Mouse (Mus musculus): ENCODE data around the gene Cacna1h.

Cacna1h gene

DNA sequence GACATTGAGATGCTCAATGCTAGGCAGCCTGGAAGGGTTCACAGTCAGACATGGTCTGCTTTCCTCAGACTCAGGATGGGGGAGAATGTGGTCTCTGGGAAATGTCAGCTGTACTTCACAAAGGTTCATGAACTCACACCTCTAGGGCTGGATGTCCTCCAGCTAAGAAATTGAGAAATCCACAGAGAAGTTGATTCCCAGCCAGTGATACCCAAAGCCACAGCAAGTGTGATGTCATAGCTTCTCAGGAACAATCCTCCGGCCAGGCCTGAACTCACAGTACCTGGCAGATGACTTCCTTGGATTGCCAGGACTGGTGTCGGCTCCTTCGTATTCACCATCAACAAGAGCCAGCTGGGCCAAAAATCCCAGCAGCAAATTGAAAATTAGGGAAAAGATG, 12.3 kb upstream of the Cacna1h start:
- DNase-seq (ENCODE audit: low read depth, low spot score), result no peak

- no peak for DNase-seq (ENCODE audit: low read depth, low spot score)
Observed at GRCm38 (mm10) chr17:25445074-25445473, 11.5 kb upstream of the Cacna1h start.

- no peak for DNase-seq (ENCODE audit: low read depth, low spot score)
Observed at GRCm38 (mm10) chr17:25442889-25443288, 9.3 kb upstream of the Cacna1h start.

DNA sequence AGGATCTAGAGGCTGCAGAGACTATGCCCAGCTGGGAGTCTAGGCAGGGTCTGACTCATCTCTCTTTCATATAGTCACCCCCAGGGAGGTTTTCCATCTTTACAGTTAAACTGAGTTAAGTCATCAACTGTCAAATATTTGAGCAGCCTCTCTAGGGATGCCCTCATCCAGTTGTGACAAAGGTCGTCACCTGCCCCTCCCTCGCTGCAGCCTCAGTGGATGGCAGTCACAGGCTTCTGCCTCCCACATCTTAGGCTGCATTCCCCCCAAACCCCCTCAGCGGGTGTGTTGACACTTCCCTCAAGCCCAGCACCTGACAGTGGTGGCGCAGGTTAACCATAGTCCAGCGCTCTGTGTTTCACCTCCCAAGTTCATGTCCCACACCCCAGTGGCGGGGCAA, 7.8 kb upstream of the Cacna1h start:
- no peak for DNase-seq (ENCODE audit: low read depth, low spot score)

- DNase-seq (ENCODE audit: low read depth, low spot score), result no peak
Observed at GRCm38 (mm10) chr17:25433223-25433616, 363 bp downstream of the Cacna1h start.

GRCm38 (mm10) chr17:25432433-25433181, 976 bp downstream of the Cacna1h start:
- no peak for DNase-seq (ENCODE audit: low read depth, low spot score)

DNA sequence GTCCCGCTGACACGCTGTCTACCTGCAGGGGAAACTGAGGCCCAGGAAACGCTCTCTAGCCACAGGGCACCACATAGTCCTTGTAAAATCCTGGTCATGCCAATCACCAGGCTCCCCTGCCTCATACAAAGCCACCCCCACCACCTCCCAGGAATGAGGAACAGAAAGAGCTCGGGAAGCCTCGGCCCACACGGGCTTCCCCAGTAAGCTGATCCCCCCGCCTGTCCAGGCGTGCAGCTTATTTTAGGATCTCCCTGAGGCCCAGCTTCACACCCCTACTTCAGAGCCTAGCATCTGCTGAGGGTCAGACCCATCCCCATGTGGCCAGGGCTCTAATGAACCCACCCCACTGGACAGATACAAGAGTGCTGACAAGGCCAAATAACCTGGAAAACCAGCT, 3.0 kb downstream of the Cacna1h start:
- no peak for DNase-seq (ENCODE audit: low read depth, low spot score)

DNA sequence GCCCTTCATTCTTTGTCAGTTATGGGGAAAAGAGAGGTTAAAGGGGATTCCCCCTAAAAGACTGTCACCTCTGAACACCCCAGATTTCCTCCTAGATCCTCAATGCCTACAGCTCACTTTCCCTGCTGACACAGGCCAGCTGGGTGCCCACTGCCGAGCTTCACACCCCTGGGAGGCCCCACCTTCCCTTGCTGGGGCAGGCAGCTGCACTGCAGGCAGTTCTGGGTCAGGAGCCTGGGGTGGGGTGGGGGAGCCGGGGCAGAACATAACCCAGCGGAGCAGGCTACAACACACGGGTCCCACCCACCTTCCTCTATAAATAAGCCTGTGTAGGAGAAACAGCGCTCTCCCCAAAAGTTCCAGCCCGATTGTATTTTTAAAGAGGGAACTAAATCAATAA, 3.7 kb downstream of the Cacna1h start:
- DNase-seq (ENCODE audit: low read depth, low spot score), result no peak

GRCm38 (mm10) chr17:25429240-25429639, 4.3 kb downstream of the Cacna1h start:
- DNase-seq (ENCODE audit: low read depth, low spot score), result no peak

- DNase-seq (ENCODE audit: low read depth, low spot score), result no peak
Observed at GRCm38 (mm10) chr17:25427441-25427840, 6.1 kb downstream of the Cacna1h start.

DNA sequence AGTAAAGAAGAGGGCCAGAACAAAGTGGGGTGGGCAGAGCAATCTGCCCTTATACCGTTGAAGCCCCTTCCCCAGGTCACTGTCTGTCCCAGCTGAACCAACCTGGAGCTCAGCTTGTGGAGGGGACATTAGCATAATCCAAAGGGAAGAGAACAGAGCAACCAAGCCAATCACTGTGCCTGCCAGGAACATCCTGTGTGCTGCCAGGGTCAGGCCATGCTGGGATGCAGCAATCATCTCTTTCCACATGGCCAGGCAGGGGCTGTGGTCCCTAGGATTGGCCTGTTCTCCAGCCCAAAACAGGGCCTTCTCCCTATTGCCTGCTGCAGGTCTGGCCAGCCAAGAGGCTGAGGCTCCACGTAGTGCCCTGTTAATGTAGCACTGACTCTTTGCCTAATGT, 7.6 kb downstream of the Cacna1h start:
- no peak for DNase-seq (ENCODE audit: low read depth, low spot score)

- DNase-seq (ENCODE audit: low read depth, low spot score), result no peak
Observed at GRCm38 (mm10) chr17:25424526-25425080, 9.0 kb downstream of the Cacna1h start.

- DNase-seq (ENCODE audit: low read depth, low spot score), result no peak
Observed at GRCm38 (mm10) chr17:25420998-25421397, 12.6 kb downstream of the Cacna1h start.

DNA sequence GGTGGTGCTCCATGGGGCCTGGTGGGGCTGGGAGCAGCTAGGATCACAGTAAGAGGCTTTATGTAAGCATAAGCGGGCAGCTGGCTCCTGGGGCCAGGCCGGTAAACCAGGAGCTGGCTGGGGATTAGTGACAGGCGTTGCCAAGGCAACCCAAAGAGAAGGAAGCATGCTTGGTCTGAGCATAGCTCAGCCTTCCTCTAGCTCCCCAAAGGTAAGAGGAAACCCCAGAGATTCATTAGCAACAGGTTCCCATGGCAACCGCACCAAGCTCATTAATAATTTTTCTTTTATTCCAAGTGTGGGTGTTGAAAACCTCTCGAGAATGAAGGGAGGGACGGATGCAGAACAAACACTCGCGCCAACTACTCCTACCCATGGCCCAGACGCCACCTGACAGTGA, 14.7 kb downstream of the Cacna1h start:
- DNase-seq (ENCODE audit: low read depth, low spot score), result no peak

GRCm38 (mm10) chr17:25417990-25418389, 15.6 kb downstream of the Cacna1h start:
- no peak for DNase-seq (ENCODE audit: low read depth, low spot score)

DNA sequence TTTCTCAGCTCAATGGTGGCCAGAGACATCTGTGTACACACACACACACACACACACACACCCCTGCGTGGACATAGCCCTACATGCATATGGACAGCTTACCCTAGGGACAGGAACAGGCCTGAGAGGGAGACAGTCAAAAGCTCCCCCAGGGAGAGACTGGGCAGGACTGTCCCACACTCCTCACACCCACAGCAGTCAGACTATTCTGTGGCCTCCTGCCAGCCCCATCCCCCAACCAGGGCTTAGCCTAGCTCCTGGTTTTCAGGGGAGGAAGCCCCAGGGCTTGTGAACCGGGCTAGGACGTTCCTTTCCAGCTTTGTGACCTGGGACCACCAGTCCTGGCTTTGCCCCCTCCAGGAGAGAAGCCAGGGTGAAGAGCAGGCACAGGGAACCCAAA, 17.4 kb downstream of the Cacna1h start:
- no peak for DNase-seq (ENCODE audit: low read depth, low spot score)

DNA sequence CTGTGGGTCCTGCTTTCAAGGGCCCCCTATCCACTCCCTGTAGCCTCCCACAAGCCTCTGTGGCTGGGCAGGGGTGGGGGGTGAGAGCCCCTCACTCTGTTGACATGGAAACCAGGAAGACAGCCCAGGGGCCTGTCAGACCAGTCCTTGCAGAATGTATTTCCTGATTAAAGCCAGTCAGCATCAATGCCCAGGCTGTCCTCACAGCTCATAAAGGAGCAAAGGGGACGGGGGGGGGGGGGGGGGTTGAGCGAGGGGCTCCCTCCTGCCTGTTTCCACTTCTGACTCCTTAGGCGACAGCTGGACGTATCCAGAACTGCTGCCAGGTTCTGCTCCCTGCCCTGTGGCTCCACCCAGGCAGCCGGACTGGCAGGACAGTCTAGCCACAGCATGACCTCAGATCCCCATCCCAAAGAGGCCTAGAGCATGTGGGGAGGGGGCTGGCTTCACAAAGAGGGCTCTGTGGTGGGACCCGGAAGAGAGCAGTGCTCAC, 18.1 kb downstream of the Cacna1h start:
- DNase-seq (ENCODE audit: low read depth, low spot score), result no peak

GRCm38 (mm10) chr17:25414917-25415316, 18.7 kb downstream of the Cacna1h start:
- no peak for DNase-seq (ENCODE audit: low read depth, low spot score)

- no peak for DNase-seq (ENCODE audit: low read depth, low spot score)
Observed at GRCm38 (mm10) chr17:25414209-25414608, 19.4 kb downstream of the Cacna1h start.

GRCm38 (mm10) chr17:25411251-25411650, 22.3 kb downstream of the Cacna1h start:
- no peak for DNase-seq (ENCODE audit: low read depth, low spot score)

DNA sequence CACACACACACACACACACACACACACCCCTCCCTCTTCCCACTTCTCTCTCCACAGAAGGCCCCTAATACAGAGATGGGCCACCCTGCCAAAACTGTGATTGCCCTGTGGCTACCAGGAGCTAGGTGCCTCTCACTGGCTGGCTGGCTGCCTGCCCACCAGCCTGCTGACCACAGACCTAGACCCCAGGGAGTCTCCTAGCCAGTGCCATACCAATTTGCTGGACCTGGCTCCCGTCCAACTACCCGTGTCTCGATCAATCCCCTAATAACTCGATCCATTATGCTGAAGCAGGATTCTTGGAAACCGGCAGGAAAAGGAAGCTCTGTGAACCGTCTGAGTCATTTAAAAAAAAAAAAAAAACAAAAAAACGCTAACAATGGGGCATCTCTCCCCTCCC, 22.8 kb downstream of the Cacna1h start:
- no peak for DNase-seq (ENCODE audit: low read depth, low spot score)

DNA sequence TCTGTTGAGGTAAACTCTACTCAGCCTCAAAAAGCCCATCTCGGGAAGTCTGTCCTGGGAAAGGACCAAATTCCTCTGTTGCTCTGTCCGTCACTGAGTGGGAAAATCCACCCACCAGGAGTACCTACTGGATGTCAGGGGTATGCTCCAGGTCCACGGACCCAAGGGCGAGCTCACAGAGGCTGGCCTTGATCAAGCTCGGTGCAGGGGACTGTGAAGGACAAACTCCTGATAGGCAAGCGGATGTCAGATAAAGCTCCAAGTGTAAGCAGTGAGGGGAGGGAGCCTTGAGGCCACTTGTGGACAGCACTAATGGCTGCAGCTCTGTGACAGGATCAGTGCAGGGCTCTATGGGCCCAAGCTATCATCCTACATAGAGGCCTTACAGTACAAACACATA, 23.4 kb downstream of the Cacna1h start:
- DNase-seq (ENCODE audit: low read depth, low spot score), result no peak

- DNase-seq (ENCODE audit: low read depth, low spot score), result no peak
Observed at GRCm38 (mm10) chr17:25409621-25410020, 24.0 kb downstream of the Cacna1h start.

All from retina, postnatal 7 days (tissue).